Mouse (Mus musculus) limb, embryonic 11.5 days (tissue): Measurements from ENCODE around the gene Ampd1. TPM values are rescaled to one million over a fixed set of nuclear protein-coding genes. Genes with fewer than 3 reads are reported as not detected.

ENCODE experiments used
- ATAC-seq: fragments of 200-750 bp; cut with Nextera tagmentation; 2 replicates; pipeline ENCODE4 v1.8.0; 2017; ENCODE audit warnings: low read depth; ENCODE audit not compliant: insufficient number of reproducible peaks, low FRiP score, low TSS enrichment
- DNase-seq: peaks from one replicate; pipeline ENCODE4 v3.0.0-alpha.2; 2015; ENCODE audit warnings: low spot score
- H3K27ac ChIP-seq: fragments of 300-500 bp; sonication (generic); replicated peaks from 2 replicates; pipeline ENCODE4 v1.5.1; 2014; ENCODE audit warnings: low read depth, mild to moderate bottlenecking, low read length
- H3K27me3 ChIP-seq: fragments of 300-500 bp; sonication (generic); 2 replicates; pipeline ENCODE4 v1.6.1; 2014; ENCODE audit warnings: mild to moderate bottlenecking, low read length, mixed read lengths; ENCODE audit not compliant: control insufficient read depth, insufficient read depth
- H3K36me3 ChIP-seq: fragments of 300-500 bp; sonication (generic); 2 replicates; pipeline ENCODE4 v1.6.1; 2014; ENCODE audit warnings: mild to moderate bottlenecking, low read length, moderate library complexity, mixed read lengths; ENCODE audit not compliant: control insufficient read depth, insufficient read depth
- H3K4me1 ChIP-seq: fragments of 300-500 bp; sonication (generic); 2 replicates; pipeline ENCODE4 v1.6.1; 2014; ENCODE audit warnings: low read length, mixed read lengths; ENCODE audit not compliant: control insufficient read depth, insufficient read depth
- H3K4me2 ChIP-seq: fragments of 300-500 bp; sonication (generic); 2 replicates; pipeline ENCODE4 v1.6.1; 2014; ENCODE audit warnings: low read depth, mild to moderate bottlenecking, moderate library complexity; ENCODE audit not compliant: severe bottlenecking
- H3K4me3 ChIP-seq: fragments of 300-500 bp; sonication (generic); 2 replicates; pipeline ENCODE4 v1.5.1; 2014; ENCODE audit warnings: low read depth, low read length
- H3K9ac ChIP-seq: fragments of 300-500 bp; sonication (generic); 2 replicates; pipeline ENCODE4 v1.6.1; 2014; ENCODE audit warnings: mild to moderate bottlenecking, low read length
- H3K9me3 ChIP-seq: fragments of 300-500 bp; sonication (generic); 2 replicates; pipeline ENCODE4 v1.6.1; 2016; ENCODE audit warnings: low read length; ENCODE audit not compliant: control insufficient read depth
- WGBS: fragments of 180-500 bp; shearing (Covaris S2); extraction: QIAGEN DNeasy Blood & Tissue Kit; methylation state at CpG from one replicate; pipeline ENCODE4 v1.1.7; 2014; 5-methylcytosine and 5-hydroxymethylcytosine counted together
- polyA plus RNA-seq: library from polyadenylated mRNA; unstranded; fragments of >200 nt; fragmentation: Nextera tagmentation; extraction: Ambion mirVana; gene quantifications from 2 replicates; pipeline ENCODE4 v1.2.1, GENCODE M21; 2014

Ampd1 gene
- not detected in 2 replicates for polyA plus RNA-seq

DNA sequence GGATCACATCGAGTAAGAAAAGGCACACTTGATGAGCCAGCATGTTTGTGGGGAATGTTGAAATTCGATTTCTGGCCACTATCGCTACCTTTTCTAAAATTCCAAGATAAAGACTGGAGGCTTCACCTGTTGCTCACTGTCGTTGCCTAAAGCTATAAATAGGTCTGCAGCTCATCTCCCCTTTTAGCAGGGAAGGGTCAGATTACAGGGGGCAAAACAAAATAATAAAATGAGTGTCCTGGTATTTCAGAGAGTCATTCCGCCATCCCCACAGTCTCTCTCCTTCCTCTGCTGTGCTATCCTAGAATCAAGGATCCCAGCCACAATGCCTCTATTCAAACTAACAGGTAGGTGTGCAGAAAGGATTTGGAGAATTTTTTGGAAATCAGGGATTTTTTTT is at the start of gene Ampd1:
Gene Ampd1 (plus strand): TSS at position 244 of the 400 bp plus-strand sequence.
- H3K9ac ChIP-seq, result no peak within 1 kb of the TSS
- no peaks in the 10 kb centered on the region for H3K4me1 ChIP-seq
- H3K27ac ChIP-seq, result no peak within 1 kb of the TSS
- DNase-seq (no peak), ATAC-seq (no peak)
- no peak within 1 kb of the TSS for H3K4me3 ChIP-seq
- H3K4me2 ChIP-seq, result no peak within 1 kb of the TSS
- no peaks in the 10 kb centered on the region for H3K9me3 ChIP-seq
- H3K36me3 ChIP-seq, result no peaks in the 10 kb centered on the region; the same call in 1 of the 2 replicates
- WGBS, result 76% methylated on average over 5 of the region's 5 CpGs
- no peaks in the 10 kb centered on the region for H3K27me3 ChIP-seq

GRCm38 (mm10) chr3:103026174-103026573 is 47.6 kb upstream of the Ampd1 start:
- WGBS, result 88% methylated on average over 1 of the region's 1 CpGs
- Histone ChIP-seq H3K36me3 (peaks cover 14% of the 10 kb centered on the region), H3K4me1 (no peaks in the 10 kb centered on the region), H3K27me3 (no peaks in the 10 kb centered on the region), H3K27ac (no peak overlapping the region), H3K9ac (no peak overlapping the region), H3K4me2 (no peak overlapping the region), H3K4me3 (no peak overlapping the region), H3K9me3 (no peaks in the 10 kb centered on the region)
- DNase-seq, result no peak
- no peak for ATAC-seq

GRCm38 (mm10) chr3:103040285-103040684 is 33.5 kb upstream of the Ampd1 start:
- H3K9me3 ChIP-seq, result no peaks in the 10 kb centered on the region
- ATAC-seq (no peak), DNase-seq (no peak)
- H3K4me3 ChIP-seq, result no peak overlapping the region
- no peak overlapping the region for H3K9ac ChIP-seq
- whole genome bisulfite sequencing, result 96% methylated on average over 6 of the region's 6 CpGs
- no peaks in the 10 kb centered on the region for H3K27me3 ChIP-seq
- H3K4me2 ChIP-seq, result no peak overlapping the region
- peaks cover 5% of the 10 kb centered on the region; the same call in 1 of the 2 replicates for H3K36me3 ChIP-seq
- no peaks in the 10 kb centered on the region for H3K4me1 ChIP-seq
- H3K27ac ChIP-seq, result no peak overlapping the region

DNA sequence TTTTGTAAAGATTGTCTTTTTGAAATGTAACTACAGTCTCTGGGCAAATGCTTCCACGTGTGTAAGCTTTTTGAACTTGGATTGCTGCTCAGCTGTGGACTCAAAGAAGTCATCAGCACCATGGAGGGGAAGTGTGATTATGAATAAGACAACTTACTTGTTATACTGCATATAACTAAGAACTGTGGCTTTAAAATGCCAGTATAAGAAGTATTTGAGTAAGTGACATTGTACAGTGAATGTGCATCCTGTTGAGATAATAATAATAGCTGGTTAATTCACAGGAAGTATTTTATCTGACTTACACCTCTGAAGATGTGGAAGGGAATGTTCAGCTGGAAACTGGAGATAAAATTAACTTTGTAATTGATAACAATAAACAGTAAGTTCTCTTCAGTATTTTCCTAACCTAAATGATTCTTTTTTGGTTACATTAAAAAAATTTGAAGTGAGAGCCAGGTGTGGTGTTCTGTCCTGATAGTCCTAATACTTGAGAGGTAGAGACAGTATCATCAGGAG is 32.9 kb upstream of the Ampd1 start:
- no peak overlapping the region for H3K27ac ChIP-seq
- no peaks in the 10 kb centered on the region for H3K9me3 ChIP-seq
- H3K4me1 ChIP-seq, result no peaks in the 10 kb centered on the region
- H3K27me3 ChIP-seq, result no peaks in the 10 kb centered on the region
- ATAC-seq (no peak), DNase-seq (no peak)
- WGBS, result 96% methylated on average over 1 of the region's 1 CpGs
- no peak overlapping the region for H3K4me3 ChIP-seq
- no peak overlapping the region for H3K9ac ChIP-seq
- no peak overlapping the region for H3K4me2 ChIP-seq
- H3K36me3 ChIP-seq, result peaks cover 5% of the 10 kb centered on the region; the same call in 1 of the 2 replicates

DNA sequence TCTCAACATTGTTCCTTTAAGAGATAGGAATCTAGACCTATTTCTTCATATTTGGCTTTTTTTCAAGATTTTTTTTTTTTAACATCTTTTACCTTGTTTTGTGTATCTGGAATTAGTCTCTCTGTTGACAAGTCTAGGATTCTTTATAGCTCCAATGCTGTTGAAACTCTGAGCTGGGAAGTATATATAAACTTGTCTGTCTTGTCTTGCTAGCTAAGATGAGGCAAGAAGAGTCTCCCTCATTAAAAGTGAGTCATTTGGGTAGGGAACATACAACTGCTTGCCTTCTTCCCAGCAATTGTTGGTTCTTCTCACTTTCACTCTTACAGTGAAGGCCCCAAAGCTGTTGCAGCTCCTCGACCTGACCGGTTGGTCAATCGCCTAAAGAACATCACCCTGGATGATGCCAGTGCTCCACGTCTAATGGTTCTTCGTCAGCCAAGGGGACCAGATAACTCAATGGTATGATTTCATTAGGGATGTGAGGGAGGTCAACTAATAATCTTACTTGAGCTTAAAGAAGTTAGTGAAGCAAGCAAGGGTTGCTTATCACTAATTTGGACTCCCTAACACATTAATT is 17.7 kb upstream of the Ampd1 start:
- Histone ChIP-seq H3K4me1 (no peaks in the 10 kb centered on the region), H3K36me3 (peaks cover 8% of the 10 kb centered on the region; the same call in 1 of the 2 replicates), H3K27ac (no peak overlapping the region), H3K9me3 (no peaks in the 10 kb centered on the region), H3K9ac (no peak overlapping the region), H3K4me2 (no peak overlapping the region), H3K4me3 (no peak overlapping the region), H3K27me3 (no peaks in the 10 kb centered on the region)
- ATAC-seq (no peak), DNase-seq (no peak)
- WGBS, result 95% methylated on average over 5 of the region's 5 CpGs

DNA sequence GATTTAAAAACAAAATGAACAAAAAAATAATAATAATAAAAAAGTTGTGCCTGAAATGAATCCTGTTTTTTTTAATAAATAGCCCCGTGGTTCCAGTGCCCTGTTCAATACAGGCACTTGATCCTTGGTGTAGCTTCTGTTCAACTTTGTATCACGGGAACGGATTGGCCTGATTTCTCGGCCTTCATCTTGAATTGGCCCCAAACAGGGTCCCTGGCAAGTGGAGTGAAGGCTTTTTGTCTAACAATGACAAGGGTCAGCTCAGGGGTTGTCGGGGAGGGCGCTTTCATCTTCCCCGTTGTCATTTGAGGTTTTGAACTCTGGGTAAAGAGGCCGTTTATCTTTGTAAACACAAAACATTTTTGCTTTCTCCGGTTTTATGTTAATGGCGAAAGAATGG is 16.1 kb upstream of the Ampd1 start:
- peak overlapping the region; percentile 69 for H3K4me3 ChIP-seq
- H3K4me1 ChIP-seq, result no peaks in the 10 kb centered on the region
- no peaks in the 10 kb centered on the region for H3K27me3 ChIP-seq
- H3K36me3 ChIP-seq, result peaks cover 13% of the 10 kb centered on the region
- H3K9me3 ChIP-seq, result no peaks in the 10 kb centered on the region
- peak overlapping the region; percentile 83 for H3K4me2 ChIP-seq
- no peak for DNase-seq
- no peak overlapping the region for H3K9ac ChIP-seq
- ATAC-seq, result peak; percentile 69
- 6% methylated on average over 10 of the region's 10 CpGs for WGBS
- H3K27ac ChIP-seq, result no peak overlapping the region

DNA sequence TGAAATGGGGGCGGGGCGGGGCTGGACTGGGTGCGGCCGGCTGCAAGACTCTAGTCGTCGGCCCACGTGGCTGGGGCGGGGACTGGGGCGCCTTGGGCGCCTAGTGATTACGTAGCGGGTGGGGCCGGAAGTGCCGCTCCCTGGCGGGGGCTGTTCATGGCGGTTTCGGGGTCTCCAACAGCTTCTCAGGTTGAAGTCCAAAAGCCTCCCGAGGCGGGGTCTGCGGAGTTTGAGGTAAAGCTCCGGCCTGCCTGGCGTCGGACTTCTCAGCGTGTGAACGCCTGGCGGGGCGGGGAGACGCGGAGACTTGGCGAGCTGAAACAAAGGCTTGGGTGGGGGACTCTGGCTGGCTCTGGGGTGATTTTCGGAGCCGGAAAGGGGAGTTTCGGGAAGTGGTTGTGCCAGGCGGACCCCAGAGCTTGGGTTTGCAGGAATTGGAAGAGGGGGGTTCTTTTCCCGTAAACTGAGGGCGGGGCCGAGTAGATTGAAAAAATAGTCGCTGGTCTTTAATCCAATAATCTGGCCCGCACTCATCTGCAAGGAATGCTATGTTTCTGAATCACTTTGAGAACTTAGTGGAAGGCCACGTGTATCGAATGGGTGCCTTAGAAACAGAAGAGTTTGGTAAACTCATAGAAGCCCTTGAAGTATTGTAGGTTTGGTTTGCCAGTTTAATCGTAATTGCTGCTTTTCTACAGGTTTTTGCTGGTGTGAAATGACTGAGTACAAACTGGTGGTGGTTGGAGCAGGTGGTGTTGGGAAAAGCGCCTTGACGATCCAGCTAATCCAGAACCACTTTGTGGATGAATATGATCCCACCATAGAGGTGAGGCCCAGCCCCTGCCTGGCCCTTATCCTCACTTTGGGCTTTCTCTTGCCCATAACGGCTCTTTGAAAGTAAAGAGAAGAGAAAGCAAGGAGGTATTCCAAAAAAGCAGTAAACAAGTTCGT is 15.3 kb upstream of the Ampd1 start, which contains the start of gene Nras:
Gene Nras (plus strand): TSS at position 79 of the 951 bp plus-strand sequence.
- H3K9ac ChIP-seq, result peak within 1 kb of the TSS; percentile 93

DNA sequence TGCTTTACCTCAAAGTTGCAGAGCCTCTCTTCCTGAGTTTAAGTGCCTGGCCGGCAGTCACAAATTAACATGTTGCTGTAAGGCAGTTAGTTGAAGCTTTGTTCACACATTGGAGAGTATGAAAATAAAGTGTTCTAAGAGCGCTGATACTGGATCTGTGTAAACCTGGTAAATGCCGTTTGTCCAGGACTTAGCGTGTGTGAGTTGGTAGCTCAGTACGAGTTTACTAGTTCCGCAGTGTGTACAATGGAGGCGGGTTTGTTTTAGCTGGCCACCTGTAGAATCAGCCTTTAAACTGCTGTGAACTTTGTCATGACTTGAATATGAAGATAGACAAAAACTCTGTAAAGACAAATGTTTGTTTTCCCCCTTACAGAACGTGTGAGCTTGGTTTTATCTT is 6.9 kb upstream of the Ampd1 start:
- Histone ChIP-seq H3K4me3 (no peak overlapping the region), H3K27ac (no peak overlapping the region), H3K4me1 (no peaks in the 10 kb centered on the region), H3K9ac (no peak overlapping the region), H3K36me3 (peaks cover 23% of the 10 kb centered on the region), H3K27me3 (no peaks in the 10 kb centered on the region), H3K4me2 (no peak overlapping the region), H3K9me3 (no peaks in the 10 kb centered on the region)
- ATAC-seq, result no peak
- DNase-seq, result no peak
- WGBS, result 94% methylated on average over 8 of the region's 8 CpGs

More for the DNA sequence above, 15.3 kb upstream of the Ampd1 start, which contains the start of gene Nras:
- Histone ChIP-seq H3K27ac (peak within 1 kb of the TSS; percentile 93), H3K4me1 (no peaks in the 10 kb centered on the region), H3K4me2 (peak within 1 kb of the TSS; percentile 83), H3K27me3 (no peaks in the 10 kb centered on the region), H3K36me3 (peaks cover 17% of the 10 kb centered on the region), H3K9me3 (no peaks in the 10 kb centered on the region), H3K4me3 (peak within 1 kb of the TSS; percentile 69)
- peak; percentile 98 for DNase-seq
- peak; percentile 98 for ATAC-seq
- WGBS, result 3% methylated on average over 46 of the region's 46 CpGs
